Mouse (Mus musculus): Measurements from ENCODE around the gene Abcb6.

Gene Abcb6

DNA sequence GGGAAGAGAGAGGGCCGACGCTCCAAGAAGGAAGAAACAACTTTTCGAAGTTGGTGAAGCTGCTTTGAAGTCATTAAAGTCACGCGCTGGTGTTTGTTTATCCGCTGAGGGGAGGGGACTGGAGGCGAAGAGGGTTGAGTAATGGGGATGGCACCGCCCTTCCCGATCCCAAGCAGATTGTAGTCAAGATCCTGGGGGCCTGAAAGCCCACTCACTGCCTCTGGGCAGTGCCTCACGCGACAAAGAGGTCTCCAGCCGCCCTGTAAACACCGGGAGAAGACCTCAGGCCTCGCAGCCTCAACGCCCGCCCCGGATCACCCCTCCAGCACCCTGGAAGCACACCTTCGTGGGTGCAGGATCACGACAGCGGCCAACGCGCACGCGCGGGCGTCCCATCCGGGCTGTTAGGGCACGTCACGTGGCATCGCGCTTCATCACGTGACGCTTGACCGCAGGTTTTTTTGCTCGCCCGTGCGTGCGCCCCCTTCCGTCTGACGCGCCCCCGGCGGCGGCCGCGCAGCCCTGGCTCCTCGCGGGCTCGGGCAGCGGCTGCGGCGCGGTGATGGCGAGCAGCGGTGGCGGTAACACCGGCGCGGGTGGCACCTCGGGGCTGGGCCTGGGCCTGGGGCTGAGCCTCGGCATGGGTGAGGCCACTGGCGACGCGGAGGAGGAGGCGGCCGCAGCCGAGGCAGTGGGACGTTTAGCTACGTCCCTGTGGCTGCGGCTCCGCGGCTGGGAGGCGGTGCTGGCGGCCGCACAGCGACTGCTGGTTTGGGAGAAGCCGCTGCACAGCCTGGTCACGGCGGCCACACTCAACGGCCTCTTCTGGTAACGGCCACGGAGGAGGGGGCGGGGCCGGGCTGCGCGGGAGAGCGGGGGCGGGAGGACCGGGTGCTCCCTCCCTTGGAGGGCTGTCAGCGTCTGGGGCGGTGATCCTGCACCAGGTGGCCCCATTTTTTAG lies 37.6 kb downstream of the Abcb6 start, which contains the start of the genes Cnppd1 and Retreg2:
Gene Cnppd1 (minus strand): TSS at position 411 of the 961 bp plus-strand sequence.
Gene Retreg2 (plus strand): TSS at position 478 of the 961 bp plus-strand sequence.
- peak; percentile 97 for DNase-seq

DNA sequence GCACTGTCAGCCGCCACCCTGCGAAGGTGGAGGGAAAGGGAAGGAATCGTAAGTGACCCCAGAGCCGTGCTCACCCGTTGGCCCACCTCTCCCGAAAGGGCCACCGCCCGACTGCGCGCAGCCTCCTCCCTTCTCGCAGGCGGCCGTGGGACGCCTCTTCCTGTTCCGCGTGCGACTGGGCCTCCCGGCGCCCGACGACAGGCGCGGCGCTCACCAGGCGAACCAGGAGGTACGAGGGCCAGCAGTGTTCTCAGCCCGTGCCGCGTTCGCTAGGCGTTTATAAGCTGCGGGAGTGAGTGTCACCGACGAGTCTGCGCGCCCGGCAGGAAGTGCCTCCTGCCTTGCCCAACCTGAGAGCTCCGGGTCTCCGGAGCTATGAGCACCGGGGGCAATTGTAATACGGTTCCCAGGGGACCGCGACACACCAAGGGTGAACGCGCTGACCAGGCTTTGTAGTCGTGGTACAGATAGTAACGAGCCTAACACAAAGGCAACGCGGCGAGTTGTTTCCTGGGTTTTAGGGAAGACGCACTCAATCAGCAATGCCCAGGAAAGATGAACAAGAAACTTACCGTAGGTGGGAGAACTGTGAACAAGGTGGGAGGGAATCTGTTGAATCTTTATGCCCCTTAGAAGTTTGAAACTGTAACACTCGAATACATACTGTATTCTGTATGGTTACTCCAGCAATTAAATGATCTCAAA lies 38.6 kb downstream of the Abcb6 start:
- DNase-seq, result peak; percentile 70

DNA sequence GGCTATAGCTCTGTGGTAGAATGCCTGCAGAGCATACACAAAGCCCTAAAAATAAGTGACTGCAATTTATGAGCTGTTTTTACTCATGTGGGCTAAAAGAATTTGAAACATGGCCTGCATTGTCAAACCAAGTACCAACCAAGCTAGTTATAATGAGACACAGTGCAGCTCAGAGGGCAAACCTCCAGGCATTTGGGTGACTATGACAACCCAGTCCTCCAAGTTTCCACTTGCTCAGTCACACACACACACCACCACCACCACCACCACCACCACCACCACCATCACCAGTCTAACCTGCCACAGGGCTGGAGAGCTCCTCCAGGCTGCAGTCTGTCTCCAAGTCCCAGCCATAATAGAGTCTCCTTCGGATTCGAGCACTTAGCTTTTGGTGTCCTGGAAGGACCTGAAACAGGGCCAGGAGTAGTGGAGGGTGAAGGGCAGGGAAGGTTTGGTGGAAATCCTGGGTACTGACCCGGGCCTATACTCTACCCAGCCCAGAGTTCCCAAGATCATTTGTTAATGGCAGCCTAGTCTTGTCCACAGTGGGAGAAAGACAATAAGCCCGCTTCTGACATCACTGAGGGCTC lies 39.5 kb downstream of the Abcb6 start:
- no peak for DNase-seq

DNA sequence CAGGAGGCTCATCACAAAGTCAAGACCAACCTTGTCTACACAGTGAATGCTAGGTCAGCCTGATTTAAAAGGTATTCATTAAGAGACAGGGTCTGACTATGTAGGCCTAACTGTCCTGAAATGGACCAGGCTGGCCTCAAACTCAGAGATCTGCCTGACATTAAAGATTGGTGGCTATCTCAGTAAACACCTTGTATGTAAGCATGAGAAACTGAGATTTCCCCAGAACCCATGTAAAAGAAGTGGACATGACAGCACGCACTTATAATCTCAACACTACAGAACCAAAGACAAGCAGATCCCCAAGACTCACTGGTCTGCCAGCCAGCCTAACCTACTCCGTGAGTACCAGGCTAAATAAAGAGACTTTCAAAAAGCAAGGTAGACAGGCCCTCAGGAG lies 41.7 kb downstream of the Abcb6 start:
- no peak for DNase-seq

DNA sequence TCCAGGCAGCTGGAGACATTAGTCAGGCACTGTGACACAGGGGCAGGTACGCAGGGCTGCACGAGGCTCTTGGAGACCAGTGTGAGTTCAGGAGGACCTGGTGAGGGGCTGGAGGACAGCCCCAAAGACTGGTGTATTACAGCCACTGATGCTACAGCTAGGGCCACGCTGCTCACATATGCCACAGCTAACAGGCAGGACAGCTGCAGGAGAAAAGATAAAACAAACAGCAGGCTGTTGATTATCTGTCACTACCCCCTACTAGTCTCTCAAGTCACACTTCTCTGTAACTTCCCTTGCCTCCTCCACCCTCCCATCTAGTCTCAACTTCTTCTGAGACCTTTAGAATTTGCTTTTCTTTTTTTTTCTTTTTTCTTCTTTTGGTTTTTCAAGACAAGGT lies 43.5 kb downstream of the Abcb6 start:
- no peak for DNase-seq

DNA sequence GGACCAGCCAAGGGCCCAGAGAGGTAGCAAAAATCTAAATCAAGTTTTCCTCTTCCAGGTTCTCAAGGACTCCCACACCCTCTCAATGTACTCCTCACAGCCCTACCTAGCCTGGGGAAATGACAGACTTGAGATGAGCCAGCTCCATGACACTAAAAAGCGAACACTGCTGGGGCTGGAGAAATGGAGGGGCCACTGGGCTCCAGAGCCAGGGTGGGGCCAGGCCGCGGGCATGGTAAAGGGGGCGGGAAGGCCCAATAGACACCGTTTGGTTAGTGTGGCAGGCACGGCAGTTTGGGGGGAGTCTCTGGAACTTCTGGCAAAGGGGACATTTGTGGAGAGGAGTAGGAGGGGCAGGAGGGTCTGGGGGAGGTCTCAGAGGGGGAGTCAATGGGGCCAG lies 43.9 kb downstream of the Abcb6 start:
- no peak for DNase-seq

- no peak for DNase-seq
These were observed 46.6 kb downstream of the Abcb6 start, which contains the start of gene Slc23a3 for GRCm38 (mm10) chr1:75133421-75134207. Slc23a3 (minus strand) TSS chr1:75133890.

DNA sequence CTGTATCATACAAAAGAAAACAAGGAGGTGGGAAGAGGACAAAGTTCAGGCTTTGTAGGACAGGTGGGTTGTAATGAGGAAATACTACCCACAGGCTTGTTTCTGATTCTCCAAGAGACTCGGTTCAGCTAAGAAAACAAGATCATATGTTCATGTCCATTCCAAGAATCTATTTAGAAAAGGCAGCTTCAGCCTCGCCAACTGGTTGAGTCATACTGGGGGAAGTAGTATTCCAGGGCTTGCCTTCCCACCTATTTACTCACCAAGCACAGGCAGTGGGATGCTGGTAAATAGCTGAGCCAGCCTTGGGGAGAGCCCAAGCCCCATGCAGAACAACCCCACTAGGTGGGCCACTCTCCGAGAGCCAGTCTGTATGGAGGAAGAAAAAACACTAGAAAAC lies 51.6 kb downstream of the Abcb6 start:
- DNase-seq, result no peak

GRCm38 (mm10) chr1:75125418-75125817 lies 54.8 kb downstream of the Abcb6 start:
- DNase-seq, result no peak

DNA sequence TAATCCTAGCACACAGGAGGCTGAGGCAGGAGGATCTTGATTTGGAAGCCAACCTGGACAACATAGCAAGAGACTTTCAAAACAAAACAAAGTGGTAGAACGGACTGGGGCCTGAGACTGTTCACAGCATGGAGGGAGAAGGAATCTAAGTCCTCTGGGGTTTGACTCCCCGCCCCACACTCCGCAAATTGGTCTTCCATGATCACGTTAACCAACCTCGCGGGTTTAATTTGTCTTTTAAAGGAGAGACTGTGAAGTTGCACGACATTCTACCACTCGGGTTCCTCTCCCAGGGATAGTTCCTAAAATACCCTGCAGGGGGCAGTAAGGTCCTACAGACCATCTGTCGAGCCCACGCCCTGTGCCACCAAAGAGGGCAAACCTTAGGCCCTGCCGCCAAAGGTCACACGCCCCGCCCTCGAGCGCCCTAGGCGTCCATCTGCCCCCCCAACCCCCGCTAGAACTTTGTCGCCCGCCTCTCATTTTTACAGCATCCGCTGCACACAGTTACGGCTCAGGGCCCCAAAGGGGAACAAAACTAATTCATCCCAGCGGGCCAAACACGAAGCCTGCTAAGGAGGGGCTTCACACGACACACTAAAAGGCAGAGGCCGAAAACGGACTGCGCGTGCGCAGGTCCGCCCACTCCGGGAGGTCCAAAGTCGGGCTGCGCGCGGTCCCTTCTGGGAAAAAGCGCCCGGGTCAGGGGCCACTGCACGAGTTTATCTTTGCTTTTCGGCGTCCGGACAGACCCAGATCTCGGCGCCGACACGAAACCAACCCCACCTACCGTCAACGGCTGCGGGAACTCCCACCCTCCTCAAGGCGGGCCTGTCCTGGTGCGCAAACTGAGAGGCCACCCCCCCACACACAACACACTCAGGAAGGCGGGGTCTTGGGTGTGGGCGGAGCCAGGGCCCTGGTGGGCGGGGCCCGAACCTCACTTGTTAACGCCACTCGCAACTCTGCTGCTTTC lies 55.6 kb downstream of the Abcb6 start, which contains the start of gene Nhej1:
Gene Nhej1 (minus strand): TSS at position 855 of the 976 bp plus-strand sequence.
- peak; percentile 96 for DNase-seq

GRCm38 (mm10) chr1:75122211-75122610 lies 58.0 kb downstream of the Abcb6 start:
- no peak for DNase-seq

Data from embryo, embryonic 11 days (tissue).